Mouse (Mus musculus) G1E (cell line): ENCODE measurements around the gene Acsm2. TPM values are rescaled to one million over a fixed set of nuclear protein-coding genes. Genes with fewer than 3 reads are reported as not detected.

Experiments used
- ATAC-seq: 2 replicates; pipeline ENCODE4 v1.8.0; 2016; ENCODE audit warnings: mild to moderate bottlenecking; ENCODE audit not compliant: insufficient number of reproducible peaks, poor library complexity, low FRiP score, severe bottlenecking; ENCODE audit errors: extremely low read depth
- DNase-seq: peaks from one replicate; pipeline ENCODE4 v3.0.0; 2012; ENCODE audit warnings: low spot score
- H3K27me3 ChIP-seq: 2 replicates; pipeline ENCODE4 v1.6.1; 2012; ENCODE audit warnings: mild to moderate bottlenecking, low read length, inconsistent platforms; ENCODE audit not compliant: insufficient read depth
- H3K36me3 ChIP-seq: replicated peaks from 2 replicates; pipeline ENCODE3; 2012; ENCODE audit warnings: mild to moderate bottlenecking, inconsistent platforms
- H3K4me1 ChIP-seq: 2 replicates; pipeline ENCODE4 v1.6.1; 2012; ENCODE audit warnings: low read depth, low read length, inconsistent platforms, mixed read lengths; ENCODE audit not compliant: insufficient read depth
- H3K4me3 ChIP-seq: 2 replicates; pipeline ENCODE4 v1.5.1; 2012; ENCODE audit warnings: low read depth, mild to moderate bottlenecking, inconsistent platforms, low read length, moderate library complexity, mixed read lengths
- H3K9me3 ChIP-seq: replicated peaks from 2 replicates; pipeline ENCODE4 v1.6.1; 2012; ENCODE audit warnings: inconsistent platforms
- CTCF ChIP-seq: IDR thresholded peaks from 2 replicates; pipeline ENCODE4 v1.5.1; 2012; ENCODE audit warnings: low read depth, low read length, inconsistent platforms, mixed read lengths
- GATA1 ChIP-seq: IDR thresholded peaks from 2 replicates; pipeline ENCODE4 v1.6.1; 2012; ENCODE audit warnings: borderline replicate concordance, low read length, inconsistent platforms, mixed read lengths
- GATA2 ChIP-seq: IDR thresholded peaks from 2 replicates; pipeline ENCODE4 v1.6.1; 2012; ENCODE audit warnings: low read depth, low read length, inconsistent platforms, borderline replicate concordance
- POLR2AphosphoS5 ChIP-seq: IDR thresholded peaks from 2 replicates; pipeline ENCODE4 v1.6.1; 2012; ENCODE audit warnings: low read depth, low read length, inconsistent platforms; ENCODE audit not compliant: insufficient replicate concordance
- TAL1 ChIP-seq: conservative IDR thresholded peaks from 2 replicates; pipeline ENCODE4 v1.6.1; 2012; ENCODE audit warnings: low read depth, low read length, inconsistent platforms, mixed read lengths
- polyA plus RNA-seq: library from polyadenylated mRNA; stranded (reverse); fragments of >175 nt; gene quantifications from 2 replicates; pipeline ENCODE4 v1.2.3, GENCODE M21; 2012
- total RNA-seq, 2 experiments: library from RNA; stranded (forward) in 1 of 2; stranded (reverse) in 1 of 2; fragments of 200-1000 nt in 1 of 2; fragments of >200 nt in 1 of 2; fragmentation: Nextera tagmentation in 1 of 2; gene quantifications; 2 replicates each; pipeline ENCODE4 v1.2.3; 2014 to 2017

Gene Acsm2
- total and polyA plus RNA-seq, 3 experiments: 0.05 TPM; not detected in 2

DNA sequence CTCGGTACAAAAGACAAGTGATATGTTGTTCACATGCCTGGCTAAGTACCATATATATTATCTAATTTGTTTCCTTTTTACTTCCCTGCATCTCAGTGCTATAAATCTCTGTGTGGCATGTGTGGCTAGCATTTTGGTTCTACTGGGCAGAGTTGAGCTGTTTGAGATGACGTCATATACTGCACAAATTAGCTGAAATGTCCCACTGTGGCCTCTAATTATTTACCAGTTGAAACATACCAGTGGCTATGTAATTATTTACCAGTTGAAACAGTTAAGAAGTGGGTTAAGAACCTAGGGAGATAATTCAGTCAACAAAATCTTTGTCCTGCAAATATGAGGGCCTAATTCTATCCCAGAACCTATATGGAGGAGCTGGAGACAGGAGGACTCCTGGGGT lies 26.6 kb upstream of the Acsm2 start:
- H3K4me3 ChIP-seq: no peak overlapping the region
- no peaks in the 10 kb centered on the region for H3K4me1 ChIP-seq
- H3K27me3 ChIP-seq: no peaks in the 10 kb centered on the region
- ATAC-seq: no peak
- no peak for DNase-seq
- no peaks in the 10 kb centered on the region for H3K36me3 ChIP-seq
- TF ChIP-seq GATA2 (no peak), GATA1 (no peak), CTCF (no peak), TAL1 (no peak)
- H3K9me3 ChIP-seq: no peaks in the 10 kb centered on the region

DNA sequence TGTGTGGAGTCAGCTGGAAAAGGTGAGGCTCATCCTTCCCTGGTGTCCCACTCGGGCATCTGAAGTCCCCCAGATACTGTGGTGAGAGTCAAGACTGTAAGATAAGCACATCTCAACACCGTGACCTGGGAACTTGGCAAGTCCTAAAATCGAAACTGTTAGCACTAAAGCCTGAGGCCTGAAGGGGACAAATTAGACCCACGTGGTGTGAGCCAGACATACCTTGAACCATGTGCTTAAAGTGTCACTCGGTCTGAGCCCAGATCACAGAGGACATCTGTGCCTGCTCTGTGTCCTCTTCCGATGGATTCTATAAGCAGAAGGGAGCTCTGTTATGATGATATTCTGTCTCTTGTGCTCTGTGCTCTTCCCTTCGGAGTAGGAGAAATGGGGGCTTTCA lies 25.5 kb upstream of the Acsm2 start:
- no peak for DNase-seq
- TF ChIP-seq POLR2AphosphoS5: no peak
- no peak for TF ChIP-seq GATA2
- no peak for TF ChIP-seq GATA1
- no peak for ATAC-seq
- Histone ChIP-seq H3K36me3 (no peaks in the 10 kb centered on the region), H3K4me1 (no peaks in the 10 kb centered on the region), H3K9me3 (no peaks in the 10 kb centered on the region), H3K27me3 (no peaks in the 10 kb centered on the region), H3K4me3 (no peak overlapping the region)

DNA sequence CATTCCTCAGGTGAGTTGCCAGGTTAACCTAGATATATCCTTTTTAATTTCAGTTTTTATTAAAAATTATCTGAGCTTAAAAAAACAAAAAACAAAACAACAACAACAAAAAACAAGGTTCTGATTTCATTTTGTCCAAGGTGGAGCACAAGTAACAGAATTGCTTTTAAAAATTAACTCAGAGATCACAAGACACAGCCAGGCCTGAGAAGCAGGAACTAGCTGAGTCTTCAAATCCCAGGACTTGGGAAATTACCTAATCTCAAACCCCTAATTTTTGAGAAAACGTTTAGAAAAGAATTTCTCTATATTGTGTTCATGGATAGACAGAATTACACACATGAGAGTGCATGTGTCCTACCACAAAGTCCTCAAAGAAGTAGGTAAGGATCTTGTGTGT lies 21.2 kb upstream of the Acsm2 start:
- Histone ChIP-seq H3K4me3 (no peak overlapping the region), H3K36me3 (no peaks in the 10 kb centered on the region), H3K9me3 (peaks cover 4% of the 10 kb centered on the region; the same call in 1 of the 2 replicates), H3K27me3 (no peaks in the 10 kb centered on the region), H3K4me1 (no peaks in the 10 kb centered on the region)
- no peak for DNase-seq
- no peak for TF ChIP-seq TAL1
- no peak for TF ChIP-seq POLR2AphosphoS5
- TF ChIP-seq GATA1: no peak
- no peak for TF ChIP-seq GATA2
- no peak for TF ChIP-seq CTCF
- ATAC-seq: no peak

DNA sequence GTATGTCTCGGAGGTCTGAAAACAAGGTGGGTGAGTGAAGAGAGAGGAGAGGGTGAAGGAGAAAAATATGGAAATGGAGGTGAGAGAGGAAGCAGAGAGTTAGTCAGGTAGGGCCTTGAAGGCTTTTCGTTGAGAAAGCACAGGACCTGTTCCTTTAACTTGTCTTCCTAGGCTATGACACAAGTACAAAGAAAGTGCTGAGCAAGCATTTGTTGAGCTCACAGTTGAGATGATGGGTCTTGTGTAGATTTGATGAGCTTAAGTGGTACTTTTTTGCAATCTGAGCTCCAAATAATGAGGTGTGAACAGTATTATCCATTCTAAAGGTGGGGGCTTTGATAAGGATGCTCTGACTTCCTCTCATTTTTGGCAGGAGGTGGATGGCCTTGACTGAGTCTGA lies 19.8 kb upstream of the Acsm2 start:
- H3K4me1 ChIP-seq: no peaks in the 10 kb centered on the region
- H3K27me3 ChIP-seq: no peaks in the 10 kb centered on the region
- H3K9me3 ChIP-seq: peaks cover 4% of the 10 kb centered on the region; the same call in 1 of the 2 replicates
- no peak for TF ChIP-seq GATA1
- no peak for TF ChIP-seq POLR2AphosphoS5
- no peak for TF ChIP-seq CTCF
- TF ChIP-seq GATA2: no peak
- TF ChIP-seq TAL1: no peak
- ATAC-seq (no peak), DNase-seq (no peak)
- H3K36me3 ChIP-seq: no peaks in the 10 kb centered on the region
- H3K4me3 ChIP-seq: no peak overlapping the region

DNA sequence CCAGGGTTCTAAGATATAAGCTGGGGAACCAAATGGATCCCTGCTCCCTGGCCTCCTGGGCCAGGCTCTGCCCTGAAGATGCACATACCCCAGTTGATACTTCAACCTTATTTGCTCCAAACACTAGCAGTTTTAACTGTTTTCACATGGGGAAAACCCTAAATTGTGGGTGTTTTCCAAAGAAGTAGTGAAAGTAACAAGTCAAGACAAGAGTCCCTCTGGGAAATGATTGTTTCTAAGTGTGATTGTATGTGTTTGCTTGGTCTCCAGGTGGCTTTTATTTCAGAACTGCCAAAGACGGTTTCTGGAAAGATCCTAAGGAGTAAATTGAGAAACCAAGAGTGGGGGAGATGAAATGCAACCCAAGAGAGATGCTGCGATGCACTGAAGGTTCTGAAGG lies 11.7 kb upstream of the Acsm2 start:
- Histone ChIP-seq H3K4me3 (no peak overlapping the region), H3K4me1 (no peaks in the 10 kb centered on the region), H3K36me3 (no peaks in the 10 kb centered on the region), H3K9me3 (no peaks in the 10 kb centered on the region), H3K27me3 (no peaks in the 10 kb centered on the region)
- no peak for TF ChIP-seq GATA2
- no peak for TF ChIP-seq POLR2AphosphoS5
- TF ChIP-seq GATA1: no peak
- TF ChIP-seq CTCF: no peak
- no peak for TF ChIP-seq TAL1
- ATAC-seq (no peak), DNase-seq (no peak)

DNA sequence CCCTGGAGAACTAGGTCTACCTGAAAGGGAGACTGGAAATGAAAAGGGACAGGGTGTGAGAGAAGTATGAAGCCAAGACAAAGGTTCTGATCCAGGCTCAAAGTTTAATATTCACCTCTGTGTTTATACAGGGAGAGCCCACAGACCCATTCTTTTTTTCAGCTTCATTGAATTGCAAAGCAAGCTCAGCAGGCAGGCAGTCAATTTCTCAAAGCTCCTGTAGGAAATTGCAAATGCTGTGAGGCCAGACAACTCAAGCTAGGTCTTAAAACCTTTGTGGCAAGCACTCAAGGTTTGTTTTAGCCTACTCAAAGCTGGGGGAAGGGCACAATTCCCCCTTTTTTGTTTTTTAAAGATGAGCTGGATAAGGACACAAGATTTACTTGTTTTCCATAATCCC lies 8.6 kb upstream of the Acsm2 start:
- no peak for ATAC-seq

DNA sequence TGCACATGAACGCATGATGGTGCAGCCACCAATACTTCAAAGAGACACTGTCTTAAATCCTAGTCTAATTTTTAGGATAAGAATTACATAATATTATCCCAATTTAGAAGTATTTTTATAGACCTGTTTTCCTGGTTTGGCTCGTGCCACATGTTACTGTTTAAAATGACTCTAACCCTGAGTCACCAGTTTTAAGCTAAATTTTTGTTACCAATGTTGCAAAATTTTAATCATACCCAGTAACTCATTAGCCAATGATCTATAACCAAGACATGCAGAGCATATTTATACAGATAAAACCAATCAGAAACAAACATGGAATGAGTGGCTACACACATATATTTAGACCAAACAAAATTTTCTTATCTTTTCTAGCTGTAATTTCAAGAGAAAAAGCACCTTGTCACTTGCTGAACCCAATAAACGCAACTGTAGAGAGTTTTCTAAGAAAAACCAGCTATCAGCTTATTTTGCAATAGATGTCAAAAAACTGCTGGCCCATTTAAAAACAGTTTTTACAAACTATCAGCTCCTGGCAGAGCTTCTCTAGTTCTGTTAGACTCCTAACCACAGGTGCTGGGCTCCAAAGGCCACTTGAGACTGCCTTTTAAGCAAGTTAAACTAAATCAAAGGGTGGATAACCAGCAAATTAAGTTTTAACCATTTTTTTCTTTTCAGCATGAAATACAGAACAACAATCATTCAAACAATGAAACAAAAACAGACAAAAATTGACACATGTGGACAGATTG lies 3.5 kb upstream of the Acsm2 start:
- TF ChIP-seq GATA1 (no peak), CTCF (no peak), POLR2AphosphoS5 (no peak), TAL1 (no peak), GATA2 (no peak)
- Histone ChIP-seq H3K9me3 (no peaks in the 10 kb centered on the region), H3K36me3 (no peaks in the 10 kb centered on the region), H3K4me3 (no peak overlapping the region), H3K4me1 (no peaks in the 10 kb centered on the region), H3K27me3 (no peaks in the 10 kb centered on the region)
- ATAC-seq (no peak), DNase-seq (no peak)

More for the DNA sequence above, 8.6 kb upstream of the Acsm2 start:
- Histone ChIP-seq H3K36me3 (no peaks in the 10 kb centered on the region), H3K4me1 (no peaks in the 10 kb centered on the region), H3K27me3 (no peaks in the 10 kb centered on the region), H3K9me3 (no peaks in the 10 kb centered on the region), H3K4me3 (no peak overlapping the region)
- TF ChIP-seq CTCF: no peak
- no peak for DNase-seq
